Mouse (Mus musculus): ENCODE results near the gene Pfdn4.

GRCm38 (mm10) chr2:170543625-170544024 is 47.4 kb downstream of the Pfdn4 start:
- TF ChIP-seq CTCF (IDR thresholded peaks at IDR 0.05; ENCODE audit: low read depth, low read length) (no peak), POLR2A (IDR thresholded peaks at IDR 0.05; ENCODE audit: borderline replicate concordance, low read depth, low read length) (no peak)

All from bone marrow macrophage, adult 2 months (primary cell).